Mouse (Mus musculus) v-Abl transformed pro-B cells (cell line): ENCODE measurements around the gene Peg10.

Experiments
- in situ Hi-C, 2 experiments: fragments of 400-800 bp; cut with MboI; formaldehyde crosslinking; loops; one replicate each; pipeline ENCODE4 v1.15.1; 2025; ENCODE audit not compliant: unreplicated experiment in 2 of 2

Peg10 gene

DNA sequence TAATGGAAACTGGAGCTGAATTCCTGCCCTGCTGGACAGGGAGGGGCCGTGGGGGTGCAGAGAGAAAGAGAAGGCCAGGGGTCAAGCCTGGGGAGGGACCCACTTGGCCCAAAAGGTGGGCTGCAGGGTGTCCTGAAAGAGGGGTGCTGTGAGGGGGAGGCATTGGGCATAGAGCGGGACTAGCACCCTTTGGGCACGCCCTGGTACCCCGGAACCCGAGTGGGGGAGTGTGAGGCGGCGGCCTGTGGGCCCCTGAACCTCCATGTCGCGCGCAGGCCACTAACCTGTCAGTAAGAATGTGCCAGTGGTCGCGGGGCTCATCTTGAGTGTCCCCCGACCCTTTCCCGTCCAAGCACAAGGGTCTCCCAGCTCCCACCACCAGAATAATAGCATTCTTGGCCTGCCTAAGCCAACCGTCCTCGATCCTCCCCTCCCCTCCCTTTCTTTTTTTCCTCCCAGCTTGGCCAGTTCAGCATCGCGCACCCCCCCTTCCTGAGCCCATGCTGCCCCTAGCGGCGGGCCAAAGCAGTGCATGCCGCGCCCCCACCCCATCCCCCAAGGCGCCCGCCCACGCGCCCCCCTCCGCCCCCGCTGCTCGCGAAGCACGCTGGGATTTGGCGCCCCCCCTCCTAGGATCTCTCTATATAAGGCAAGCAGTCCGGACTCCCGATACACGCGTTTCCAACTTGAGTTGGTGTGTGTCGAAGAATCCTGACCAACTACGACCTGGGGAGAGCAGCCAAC is at the start of gene Peg10, which contains the start of gene Sgce:
TSS of gene Peg10 (plus strand) at position 611 of the 744 bp plus-strand sequence.
TSS of gene Sgce (minus strand) at position 512 of the 744 bp plus-strand sequence.
- in situ Hi-C loops = no loop called here

GRCm38 (mm10) chr6:4701641-4702040 is 45.5 kb upstream of the Peg10 start:
- in situ Hi-C loops = no loop called here

GRCm38 (mm10) chr6:4703908-4704307 is 43.2 kb upstream of the Peg10 start:
- in situ Hi-C loops = no loop called here

- in situ Hi-C loops = no loop called here
Measured at GRCm38 (mm10) chr6:4706415-4706814, 40.7 kb upstream of the Peg10 start.

DNA sequence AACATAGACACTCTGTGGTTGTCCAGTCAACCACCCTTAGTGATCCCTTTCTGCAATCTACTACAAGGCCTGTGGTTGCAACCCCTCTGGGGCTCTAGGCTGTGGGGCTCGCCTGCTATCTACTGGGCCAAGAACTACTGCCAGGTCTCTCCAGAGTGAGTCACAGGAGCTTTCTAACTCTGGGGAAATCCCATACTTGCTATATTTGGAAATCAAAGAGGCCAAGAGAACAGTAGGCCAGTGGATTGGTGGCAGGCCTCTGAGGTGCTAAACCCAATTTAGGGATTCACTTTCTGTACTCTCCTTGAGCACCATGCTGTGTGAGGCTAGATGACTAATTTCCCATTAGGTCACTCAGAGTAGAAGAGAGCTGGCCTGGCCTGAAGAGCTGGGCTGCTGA is 38.1 kb upstream of the Peg10 start:
- in situ Hi-C loops = no loop called here

- in situ Hi-C loops = no loop called here
Measured at GRCm38 (mm10) chr6:4716171-4716570, 30.9 kb upstream of the Peg10 start.

GRCm38 (mm10) chr6:4717344-4717743 is 29.8 kb upstream of the Peg10 start:
- in situ Hi-C loops = no loop called here

- in situ Hi-C loops = no loop called here
Measured at GRCm38 (mm10) chr6:4722142-4722541, 25.0 kb upstream of the Peg10 start.

DNA sequence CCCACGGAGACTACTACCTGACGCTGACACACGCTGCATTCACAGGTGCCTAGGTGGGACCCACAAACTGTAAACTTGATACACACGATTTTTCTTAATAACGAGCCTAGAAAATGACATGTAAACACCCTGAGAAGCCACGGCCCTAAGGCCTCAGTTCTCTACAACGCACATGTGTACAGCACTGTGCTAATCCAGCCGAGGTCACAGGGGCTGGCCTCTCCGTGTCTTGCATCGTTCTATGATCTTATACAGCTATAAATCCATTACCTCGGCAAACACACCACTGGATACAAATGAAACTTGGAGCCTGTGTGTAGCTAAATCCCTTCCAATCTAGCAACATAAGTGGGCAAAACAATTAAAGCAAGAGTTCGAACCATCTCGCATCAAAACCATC is 24.4 kb upstream of the Peg10 start:
- in situ Hi-C loops = no loop called here

DNA sequence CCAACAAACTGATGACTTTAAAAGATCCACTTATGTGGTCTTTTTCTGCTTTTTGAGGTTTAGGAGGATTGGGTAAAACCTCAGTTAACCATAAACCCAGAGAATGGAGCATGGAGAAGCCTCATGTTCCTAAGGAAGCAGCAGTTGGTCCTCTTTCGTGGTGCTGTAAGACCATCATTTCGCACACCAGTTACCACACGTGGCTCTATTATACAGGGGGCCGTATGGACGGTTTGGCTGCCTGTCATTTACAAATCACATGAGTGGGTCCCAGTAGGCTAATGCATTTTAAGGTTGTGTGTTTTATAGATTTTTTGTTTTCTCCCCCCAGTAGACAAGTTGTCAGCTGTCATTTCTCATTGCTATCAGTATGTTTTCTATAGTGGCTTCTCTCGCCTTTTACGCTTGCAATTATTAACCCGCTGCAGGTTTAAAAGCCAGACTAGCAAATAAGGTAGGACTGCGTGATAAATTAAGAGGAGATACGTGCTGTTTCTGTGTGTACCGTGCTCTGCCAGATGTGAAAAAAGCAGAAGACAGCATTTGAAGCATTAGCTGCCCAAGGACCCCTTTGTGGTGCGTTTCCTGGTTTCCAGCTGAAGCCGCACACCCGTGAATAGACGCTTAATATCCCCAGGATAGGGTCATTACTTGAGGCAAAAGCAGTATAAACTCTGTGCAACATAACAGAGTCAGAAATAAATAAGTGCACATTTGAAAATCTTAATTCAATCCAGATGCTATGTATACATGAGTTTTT is 22.9 kb upstream of the Peg10 start:
- in situ Hi-C loops = no loop called here

DNA sequence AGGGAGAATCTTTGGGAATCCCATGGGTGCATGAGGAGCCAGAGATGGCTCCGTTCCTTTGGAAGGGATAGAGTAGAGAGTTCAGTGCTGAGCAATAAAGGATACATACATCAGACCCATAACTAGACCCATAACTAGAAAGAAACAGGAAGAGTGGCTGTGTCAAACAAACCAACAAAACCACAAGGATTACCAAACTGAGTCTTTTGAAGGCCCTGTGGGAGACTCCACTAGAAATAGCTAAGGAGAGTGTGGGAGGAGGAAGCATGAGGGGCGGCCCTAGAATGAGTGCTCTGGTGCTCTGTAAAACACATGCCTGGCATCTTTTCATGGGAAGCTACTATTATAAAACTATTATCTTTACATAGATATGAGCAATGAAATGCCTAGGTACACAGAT is 18.8 kb upstream of the Peg10 start:
- in situ Hi-C loops = no loop called here

- in situ Hi-C loops = no loop called here
Measured at GRCm38 (mm10) chr6:4731675-4732074, 15.4 kb upstream of the Peg10 start.

- in situ Hi-C loops = no loop called here
Measured at GRCm38 (mm10) chr6:4733208-4733607, 13.9 kb upstream of the Peg10 start.

DNA sequence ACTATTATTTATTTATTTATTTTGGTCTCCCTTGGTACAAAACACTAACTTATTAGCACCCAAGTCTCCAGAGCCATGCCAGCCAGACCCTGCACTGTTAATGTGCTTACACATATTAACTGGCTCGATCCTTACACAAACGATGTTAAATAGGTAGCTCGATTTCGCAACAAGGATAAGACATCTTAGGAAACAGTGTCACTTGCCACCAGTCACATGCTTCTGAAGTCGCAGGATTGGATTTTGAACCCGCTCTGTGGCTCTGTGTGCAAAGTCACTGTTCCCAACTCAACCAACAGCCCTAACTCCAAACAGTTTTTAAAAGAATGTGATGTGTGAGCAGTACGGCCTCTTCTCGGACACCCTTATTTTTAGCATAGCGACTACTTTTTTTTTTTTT is 10.7 kb upstream of the Peg10 start:
- in situ Hi-C loops = no loop called here

- in situ Hi-C loops = no loop called here
Measured at GRCm38 (mm10) chr6:4738034-4738629, 9.0 kb upstream of the Peg10 start.

DNA sequence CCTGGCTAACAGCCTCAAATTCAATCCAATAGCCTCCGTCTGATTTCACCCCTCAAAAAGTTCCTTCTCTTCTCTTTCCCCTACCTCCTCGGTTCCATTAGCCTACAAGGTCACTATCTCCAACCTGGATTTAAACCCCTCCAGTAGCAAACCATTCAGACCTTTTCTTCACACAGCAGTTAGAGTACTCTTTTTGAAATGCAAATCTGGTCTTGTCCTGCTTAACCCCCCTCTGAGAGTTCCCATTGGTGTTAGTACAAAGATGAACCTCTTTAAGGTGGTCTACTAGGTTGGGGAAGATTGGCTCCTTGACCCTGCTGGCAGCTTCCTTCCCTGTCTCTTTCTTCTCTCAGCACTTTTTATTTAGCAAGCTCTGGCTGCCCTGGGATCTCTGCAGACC is 8.4 kb upstream of the Peg10 start:
- in situ Hi-C loops = no loop called here

DNA sequence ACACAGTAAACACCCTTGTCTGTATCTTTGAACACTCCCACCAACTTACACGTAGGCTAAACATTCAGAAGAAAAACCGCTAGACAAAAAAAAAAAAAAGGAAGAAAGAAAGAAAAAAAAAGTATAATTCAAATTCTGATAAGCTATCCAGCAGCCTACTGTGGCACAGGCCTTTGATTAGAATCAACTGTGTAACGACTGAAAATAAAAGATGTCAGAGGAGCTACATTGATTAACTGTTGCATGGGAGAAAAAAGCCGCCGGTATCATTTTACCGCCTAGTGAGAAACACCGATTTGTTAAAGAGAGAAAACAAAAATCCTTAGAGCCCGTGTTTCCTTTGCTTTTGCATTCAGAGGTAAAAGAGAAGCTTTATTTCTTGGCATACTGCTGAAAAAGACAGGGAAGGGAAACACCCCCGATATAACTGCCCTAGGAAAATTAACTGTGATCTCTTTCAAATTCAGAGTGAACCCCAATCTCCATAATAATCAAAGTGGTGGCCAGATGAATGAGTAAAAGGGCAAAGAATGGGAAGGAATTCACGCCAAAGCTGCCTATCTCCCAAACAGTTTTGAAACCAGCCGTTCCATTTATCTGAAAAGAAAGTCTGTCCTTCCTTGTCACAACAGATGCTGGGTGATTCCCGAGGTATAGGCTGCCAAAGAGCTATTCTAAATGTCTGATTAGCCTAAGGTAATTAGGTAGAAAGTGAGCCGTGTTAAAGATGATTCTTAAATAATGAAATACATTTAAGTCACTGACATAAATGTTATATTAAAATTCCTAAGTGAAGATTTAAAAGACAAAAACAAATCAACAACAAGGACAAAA is 7.4 kb upstream of the Peg10 start:
- in situ Hi-C loops = no loop called here

DNA sequence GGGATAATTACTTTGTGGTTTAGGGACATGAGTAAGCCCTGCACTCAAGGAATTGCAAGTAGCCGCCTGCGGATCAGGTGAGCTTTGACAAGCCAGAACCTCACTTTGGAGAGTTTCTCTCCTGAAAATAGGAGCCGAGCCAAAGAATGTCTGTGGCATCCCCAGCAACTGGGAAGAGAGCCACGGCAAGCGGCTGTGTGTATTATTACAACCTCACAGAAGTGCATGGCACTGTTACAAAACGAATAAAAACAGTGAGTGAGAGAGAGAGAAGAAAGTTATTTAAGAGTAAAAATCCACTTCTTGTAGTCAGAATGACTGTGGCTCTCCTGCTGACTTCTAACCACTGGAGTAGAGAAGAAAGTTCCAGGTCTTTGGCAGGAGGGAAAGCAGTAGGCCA is 6.6 kb upstream of the Peg10 start:
- in situ Hi-C loops = no loop called here

DNA sequence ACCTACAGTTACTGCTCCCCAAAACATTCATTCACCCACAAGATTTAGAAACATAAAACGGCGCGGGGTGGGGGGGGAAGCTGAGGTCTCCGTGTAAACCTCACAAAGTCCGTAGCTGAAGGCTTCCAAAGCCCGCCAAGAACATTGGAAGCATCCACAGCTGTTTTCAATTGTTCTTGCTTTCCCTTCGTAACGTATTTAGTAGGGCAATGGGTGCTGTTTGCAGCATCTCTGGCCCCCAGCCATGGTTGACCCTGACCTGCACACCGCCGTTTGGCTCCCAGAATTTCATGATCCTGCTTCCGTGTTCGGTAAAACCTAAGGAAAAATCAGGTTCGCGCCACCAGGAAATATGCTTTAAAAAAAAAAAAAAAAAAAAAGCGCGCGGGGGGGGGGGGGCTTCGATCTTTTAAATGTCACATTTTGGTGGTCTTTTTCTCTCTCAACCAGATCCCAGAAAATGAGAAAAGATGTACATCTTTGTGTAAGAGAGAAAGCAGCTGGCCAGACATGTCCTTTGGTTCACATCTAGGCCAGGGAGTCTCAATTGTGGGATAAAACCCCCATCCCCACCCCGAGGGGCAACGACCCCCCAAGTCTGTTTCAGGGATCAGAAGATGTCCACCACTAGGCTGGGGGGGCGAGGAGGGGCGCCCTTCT is 940 bp upstream of the Peg10 start:
- in situ Hi-C loops = no loop called here
